Mouse (Mus musculus) cerebellum, postnatal 10 days (tissue): ENCODE measurements around the gene Gm6465.
"Not testable (repeated sequence)": the region's sequence is repeated elsewhere in the genome, so short reads cannot be mapped to it uniquely, and the experiment has no call there.

Source experiments
- DNase-seq, 2 experiments: peaks; one replicate each; pipeline ENCODE4 v3.0.0; 2021; ENCODE audit warnings: mixed read lengths in 2 of 2

The Gm6465 gene

GRCm38 (mm10) chr5:11845239-11845638 lies at the start of gene Gm6465:
Gene Gm6465, plus strand, starts transcription at chr5:11845539.
- not testable (repeated sequence) for DNase-seq

- DNase-seq: not testable (repeated sequence)
Observed at GRCm38 (mm10) chr5:11845824-11846223, 485 bp downstream of the Gm6465 start.

DNA sequence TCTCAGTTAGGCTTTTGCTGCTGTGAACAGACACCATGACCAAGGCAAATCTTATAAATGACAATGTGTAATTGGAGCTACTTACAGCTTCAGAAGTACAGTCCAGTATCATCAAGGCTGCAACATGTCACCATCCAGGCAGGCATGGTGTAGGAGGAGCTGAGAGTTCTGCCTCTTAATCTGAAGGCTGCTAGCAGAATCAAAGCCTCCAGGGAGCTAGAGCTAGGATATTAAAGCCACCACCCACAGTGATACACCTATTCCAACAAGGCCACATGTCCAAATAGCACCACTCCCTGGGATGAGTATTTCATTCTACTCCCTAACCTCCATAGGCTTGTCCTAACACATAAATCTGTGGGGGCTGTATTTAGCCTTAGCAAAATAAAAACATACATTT lies 12.6 kb downstream of the Gm6465 start:
- DNase-seq: not testable (repeated sequence)
